Mouse (Mus musculus) heart, adult 18-20 months (tissue): Measurements from ENCODE around the gene Sept3. TPM values are rescaled to one million over a fixed set of nuclear protein-coding genes. Genes with fewer than 3 reads are reported as not detected.
"Not testable (repeated sequence)": the region's sequence is repeated elsewhere in the genome, so short reads cannot be mapped to it uniquely, and the experiment has no call there.

Source experiments
- DNase-seq, 2 experiments: peaks; one replicate each; pipeline ENCODE4 v3.0.0; 2021 to 2022; ENCODE audit warnings: mixed read lengths in 1 of 2
- long read RNA-seq, 2 experiments: library from polyadenylated mRNA; stranded (forward); transcript quantifications; one replicate each; pipeline ENCODE4 v2.0.0; 2021
- total RNA-seq, 2 experiments: library from RNA; stranded (reverse); gene quantifications; 2 replicates each; pipeline ENCODE4 v1.2.3; 2021

The Sept3 gene
- total RNA-seq = 1 to 10 TPM in 1 of 2 experiments, under 1 TPM in 1; 0.62 to 1.1 TPM
- long read RNA-seq, experiment 1 = 0 reads
- long read RNA-seq, experiment 2 = 0 reads

DNA sequence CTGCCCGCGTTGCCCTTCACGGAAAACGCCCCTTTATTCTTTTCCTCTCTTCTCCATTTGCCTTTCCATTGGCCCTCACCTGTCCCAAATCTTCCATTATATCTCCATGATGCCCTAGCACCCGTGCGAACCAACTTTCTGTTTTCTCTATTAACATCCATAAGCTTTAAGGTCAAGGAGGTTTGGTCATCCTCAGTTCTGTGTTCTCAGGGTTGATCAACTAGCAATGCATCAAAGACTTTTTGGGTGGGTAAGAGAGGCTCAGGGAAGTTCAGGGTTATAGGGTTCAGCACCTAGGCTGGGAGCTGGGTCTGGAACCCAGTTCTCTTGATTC is at the start of gene Sept3:
Gene Sept3, plus strand, starts transcription at position 301 of the 334 bp plus-strand sequence.
- DNase-seq = no peak

DNA sequence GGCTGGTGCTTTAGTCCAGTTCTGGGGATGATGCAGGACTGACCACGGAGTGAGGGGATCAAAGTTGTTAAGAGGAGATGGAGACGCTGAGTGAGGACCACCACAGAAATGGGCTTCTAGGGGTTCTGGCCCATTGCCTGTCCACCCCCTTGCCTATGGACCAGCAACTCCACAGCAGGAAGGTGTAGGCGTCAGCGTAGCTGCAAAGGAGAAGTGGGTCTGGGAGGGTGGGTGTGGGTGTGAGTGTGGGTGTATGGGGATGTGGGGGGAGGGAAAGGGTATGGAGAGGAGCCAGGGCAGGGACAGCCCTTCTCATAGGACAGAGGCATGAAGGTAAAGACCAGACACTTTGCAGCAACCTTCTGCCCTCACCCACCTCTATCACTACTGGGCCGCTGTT is 48.9 kb upstream of the Sept3 start:
- DNase-seq = no peak

DNA sequence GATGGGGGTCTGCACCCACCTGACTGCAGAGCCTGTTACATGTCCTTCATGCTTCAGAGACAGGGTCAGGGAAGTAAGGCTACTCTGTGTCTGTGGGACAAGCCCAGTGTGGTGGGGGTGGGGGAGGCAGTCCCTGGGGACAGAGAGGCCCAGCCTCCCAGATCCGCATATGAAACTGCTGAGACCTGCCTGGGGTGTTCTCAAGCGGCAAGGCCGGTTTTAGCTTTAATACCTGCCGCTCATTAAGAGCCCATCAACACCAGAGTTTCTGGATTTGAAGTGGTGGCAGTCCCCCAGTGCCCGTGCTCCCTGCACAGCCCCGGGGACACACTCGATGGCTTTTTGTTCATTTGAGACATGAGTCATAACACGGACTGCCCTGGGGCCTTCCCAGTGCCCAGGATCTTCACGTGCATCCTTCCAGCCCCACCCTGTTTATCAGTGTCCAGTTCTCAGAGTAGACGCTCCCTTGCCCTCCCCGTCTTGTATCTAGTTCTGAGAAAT is 45.1 kb upstream of the Sept3 start:
- DNase-seq = no peak

DNA sequence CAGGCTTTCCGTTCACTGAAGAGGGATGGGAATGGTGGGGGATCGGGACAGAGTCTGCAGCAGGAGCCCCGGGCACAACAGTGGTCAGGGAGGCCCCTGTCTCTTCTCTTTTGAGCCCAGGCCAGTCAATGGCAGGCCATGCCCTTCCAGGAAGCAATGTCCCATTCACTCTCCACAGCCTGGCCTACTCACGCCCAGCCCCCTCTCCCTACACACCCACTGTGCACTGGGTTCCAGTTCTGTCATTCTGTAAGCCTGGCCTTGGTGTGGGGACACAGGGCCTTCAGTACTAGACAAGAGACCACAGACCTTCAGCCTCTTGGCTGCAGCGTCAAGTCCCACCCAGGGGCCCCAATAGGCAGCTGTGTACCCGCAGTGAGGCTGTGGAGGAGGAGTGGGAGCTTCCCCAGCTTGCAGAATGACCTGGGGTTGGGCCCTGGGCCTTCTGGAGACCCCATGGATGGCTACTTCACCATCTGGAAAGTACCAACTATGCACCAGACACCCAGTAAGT is 44.5 kb upstream of the Sept3 start:
- DNase-seq = no peak

DNA sequence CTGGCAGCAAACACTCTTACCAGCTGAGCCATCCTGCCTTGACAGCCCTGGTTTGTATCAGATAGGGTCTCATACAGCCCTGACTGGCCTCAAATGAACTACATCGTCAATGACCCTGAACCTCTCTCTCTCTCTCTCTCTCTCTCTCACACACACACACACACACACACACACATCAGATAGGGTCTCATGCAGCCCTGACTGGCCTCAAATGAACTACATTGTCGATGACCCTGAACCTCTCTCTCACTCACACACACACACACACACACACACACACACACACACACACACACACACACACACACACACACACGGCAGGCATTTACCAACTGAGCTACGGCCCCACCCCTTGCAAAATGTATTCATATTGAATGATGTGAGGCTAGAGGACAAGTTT is 43.6 kb upstream of the Sept3 start:
- DNase-seq = no peak

DNA sequence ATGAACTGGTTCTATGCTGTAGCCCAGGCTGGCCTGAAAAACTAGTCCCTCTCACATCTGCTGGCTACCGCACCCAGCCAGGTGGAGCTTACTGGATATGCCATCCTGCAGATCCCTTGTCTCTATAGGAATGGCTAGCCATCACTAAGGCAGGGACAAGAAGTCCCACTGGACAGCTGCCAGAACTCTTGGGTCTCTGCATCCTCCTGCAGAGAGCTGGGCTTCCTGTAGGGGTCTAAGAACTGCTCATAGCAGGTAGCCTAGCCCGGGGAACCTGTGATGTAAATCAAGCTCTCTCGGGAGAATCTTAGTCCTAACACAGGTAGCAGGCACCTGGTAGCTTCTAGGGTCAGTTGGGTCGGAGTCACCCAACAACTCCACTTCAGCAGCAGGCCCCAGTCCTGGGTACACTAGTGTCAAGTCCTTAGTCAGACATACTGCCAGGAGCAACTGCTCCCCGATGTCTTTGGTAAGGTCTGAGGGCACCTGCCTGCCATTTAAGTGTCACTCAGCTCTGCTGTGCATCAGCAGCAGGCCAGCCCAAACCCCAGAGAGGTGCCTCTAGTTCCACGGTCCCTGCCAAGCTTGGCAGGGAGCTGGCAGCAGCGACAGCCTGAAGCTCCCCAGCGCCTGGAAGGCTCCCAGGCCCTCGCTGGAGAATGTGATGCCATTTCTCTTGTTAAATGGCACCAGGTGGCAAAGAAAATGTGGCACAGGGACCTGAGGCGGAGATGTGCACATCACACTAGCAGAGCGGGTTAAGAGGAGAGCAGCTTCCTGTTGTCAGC is 42.9 kb upstream of the Sept3 start:
- DNase-seq = peak; percentile 28 to 49

DNA sequence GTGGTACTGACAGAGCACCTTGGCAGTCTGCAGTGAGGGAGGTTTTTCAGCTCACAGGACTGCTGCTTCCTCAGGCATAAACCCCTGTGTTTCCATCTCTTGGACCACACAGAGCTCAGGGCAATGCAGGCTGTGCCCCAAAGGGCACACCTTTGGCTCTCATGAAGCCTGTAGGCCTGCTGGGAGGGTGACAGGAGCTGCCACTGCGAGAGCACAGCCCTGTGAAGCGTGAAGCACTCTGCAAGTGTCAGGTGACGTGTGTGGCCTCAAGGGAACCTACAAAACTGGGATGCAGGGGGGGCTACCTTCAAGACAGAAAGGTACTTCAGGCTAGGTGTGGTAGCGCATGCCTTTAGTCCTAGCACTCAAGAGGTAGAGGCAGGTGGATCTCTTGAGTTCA is 42.0 kb upstream of the Sept3 start:
- no peak for DNase-seq

DNA sequence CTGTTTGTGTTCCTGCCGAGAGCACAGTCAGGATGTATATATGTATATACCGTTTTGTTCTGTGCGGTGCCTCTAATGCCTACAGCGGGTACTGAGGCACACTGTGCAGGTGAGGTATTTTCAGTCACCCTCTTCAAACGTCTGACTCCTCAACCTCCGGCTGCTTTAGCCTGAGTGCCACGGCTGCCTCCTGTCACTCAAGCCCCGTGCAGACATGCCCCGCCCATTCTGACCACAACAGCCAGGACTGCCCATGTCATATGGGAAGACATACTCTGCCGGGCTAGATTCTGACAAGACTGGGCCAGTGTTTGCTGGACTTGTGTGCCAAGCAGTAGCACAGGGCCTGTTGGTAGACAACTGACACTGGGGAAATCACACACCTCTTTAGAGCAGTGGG is 39.0 kb upstream of the Sept3 start:
- DNase-seq = no peak

DNA sequence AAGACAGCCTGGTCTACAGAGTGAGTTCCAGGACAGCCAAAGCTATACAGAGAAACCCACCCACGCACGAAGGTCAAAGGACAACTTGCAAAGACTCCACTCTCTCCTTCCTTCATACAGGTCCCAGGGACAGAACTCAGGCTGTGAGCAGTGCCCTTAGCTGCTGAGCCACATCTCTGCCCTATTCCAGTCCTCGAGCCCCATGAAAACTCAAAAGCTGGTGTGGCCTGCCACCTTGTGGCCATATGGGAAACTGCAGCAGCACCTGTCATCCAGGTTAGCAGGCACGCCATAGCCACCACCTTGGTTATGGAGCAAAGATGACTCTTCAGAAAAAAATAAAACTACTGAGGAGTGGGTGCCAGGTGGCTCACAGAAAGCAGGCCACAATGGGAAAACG is 38.1 kb upstream of the Sept3 start:
- peak; percentile 81 to 92 for DNase-seq

DNA sequence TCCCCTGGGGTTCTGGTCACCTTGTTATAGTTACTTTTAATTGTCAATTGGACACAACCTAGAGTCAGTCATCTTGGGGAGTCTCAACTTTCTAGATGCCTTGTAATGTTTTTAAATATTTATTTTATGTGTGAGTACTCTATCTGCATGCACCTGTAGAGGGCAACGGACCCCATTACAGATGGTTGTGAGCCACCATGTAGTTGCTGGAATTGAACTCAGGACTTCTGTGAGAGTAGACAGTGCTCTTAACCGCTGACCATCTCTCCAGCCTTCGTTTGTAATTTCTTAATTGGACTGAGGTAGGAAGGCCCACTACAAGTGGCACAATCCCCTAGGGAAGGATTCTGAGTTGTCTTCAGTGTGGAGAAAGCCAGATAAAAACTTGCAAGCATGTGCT is 31.4 kb upstream of the Sept3 start:
- DNase-seq = no peak

DNA sequence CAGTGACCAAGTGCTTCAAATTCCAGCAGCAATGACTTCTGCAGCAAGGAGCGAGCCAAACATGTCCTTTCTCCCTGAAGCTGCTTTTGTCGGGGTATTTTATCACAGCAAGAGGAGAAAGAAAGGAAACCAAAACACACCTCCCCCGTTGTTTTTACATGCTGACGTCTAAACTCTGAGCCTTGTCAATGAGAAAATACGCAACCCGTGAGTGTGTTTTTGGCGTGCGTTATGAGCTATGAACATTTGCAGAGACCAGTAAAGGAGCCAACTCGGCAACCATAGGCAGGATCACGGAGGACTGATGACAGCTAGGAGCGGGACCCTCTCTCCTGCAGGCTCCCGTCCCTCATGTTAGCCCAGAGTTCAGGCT is 31.0 kb upstream of the Sept3 start:
- no peak for DNase-seq

DNA sequence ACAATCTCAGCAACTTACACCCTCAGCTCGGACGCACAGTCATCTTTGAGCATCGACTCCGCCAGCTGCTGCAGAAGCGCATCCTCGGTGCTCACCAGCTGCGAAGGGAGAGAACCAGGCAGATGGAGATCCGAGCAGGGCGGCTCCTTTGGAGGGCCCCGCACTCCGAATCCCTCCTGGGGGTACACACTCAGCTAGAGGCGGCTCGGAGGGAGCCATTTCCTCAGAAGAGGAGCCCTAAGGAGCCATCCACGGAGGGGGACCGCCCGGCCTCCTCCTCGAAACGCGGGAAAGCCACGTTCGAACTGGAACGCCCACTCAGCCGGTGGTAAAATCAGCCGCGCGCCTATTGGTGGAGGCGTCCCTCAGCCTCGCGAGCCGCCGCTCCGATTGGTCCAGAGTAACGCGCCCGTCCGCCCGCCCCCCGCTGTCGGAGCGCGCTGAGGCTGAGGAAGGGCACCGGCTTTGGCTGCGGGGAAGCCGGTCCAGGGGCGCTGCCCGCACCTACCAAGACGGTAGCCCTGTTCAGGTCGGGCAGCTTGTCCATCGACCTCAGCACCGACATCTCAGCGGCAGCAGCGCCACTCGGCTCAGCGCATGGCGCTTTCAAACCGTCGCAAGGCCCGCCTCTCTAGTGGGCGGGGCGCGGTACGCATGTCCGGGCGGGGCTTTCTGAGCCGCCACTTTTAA is 30.4 kb upstream of the Sept3 start, which contains the start of gene Cenpm:
Gene Cenpm, minus strand, starts transcription at position 634 of the 690 bp plus-strand sequence.
- DNase-seq = peak; percentile 94 to 96

DNA sequence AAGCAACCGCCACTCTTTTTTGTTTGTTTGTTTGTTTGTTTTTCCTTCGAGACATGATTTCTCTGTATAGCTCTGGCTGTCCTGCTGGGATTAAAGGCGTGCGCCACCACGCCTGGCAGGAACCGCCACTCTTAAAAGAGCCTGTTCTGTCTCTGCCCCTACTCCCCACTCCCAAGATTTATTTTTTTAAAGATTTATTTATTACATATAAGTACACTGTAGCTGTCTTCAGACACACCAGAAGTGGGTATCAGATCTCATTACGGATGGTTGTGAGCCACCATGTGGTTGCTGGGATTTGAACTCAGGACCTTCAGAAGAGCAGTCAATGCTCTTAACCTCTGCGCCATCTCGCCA is 29.9 kb upstream of the Sept3 start:
- not testable (repeated sequence) for DNase-seq

DNA sequence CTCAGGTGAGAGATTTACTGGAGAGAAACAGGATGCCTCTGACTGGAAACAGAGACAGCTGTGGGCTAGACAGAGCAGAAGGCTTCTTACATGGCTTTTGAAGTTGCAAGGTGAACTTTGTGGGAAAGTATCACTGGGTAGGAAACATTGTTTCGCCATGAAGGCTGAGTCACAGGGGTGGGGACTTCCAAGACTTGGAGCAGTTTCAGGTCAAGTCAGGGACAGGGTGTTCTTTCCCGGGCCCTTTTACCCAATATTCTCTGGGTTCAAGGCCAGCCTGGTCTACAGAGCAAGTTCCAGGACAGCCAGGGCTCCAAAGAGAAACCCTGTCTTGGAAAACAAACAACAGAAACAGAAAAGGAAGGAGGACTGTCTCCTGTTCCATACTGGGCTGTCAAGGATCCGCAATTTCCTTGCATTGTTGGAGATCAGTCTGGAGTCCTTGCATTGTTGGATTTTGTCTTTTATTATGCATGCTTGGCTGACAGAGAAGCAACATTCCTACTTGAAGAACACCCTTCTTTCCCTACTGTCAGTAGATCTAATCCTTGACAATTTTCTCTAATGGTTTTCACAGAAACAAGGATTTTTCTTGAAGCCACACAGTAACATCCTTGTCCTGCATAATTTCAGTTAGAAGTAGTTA is 27.4 kb upstream of the Sept3 start:
- DNase-seq = no peak

DNA sequence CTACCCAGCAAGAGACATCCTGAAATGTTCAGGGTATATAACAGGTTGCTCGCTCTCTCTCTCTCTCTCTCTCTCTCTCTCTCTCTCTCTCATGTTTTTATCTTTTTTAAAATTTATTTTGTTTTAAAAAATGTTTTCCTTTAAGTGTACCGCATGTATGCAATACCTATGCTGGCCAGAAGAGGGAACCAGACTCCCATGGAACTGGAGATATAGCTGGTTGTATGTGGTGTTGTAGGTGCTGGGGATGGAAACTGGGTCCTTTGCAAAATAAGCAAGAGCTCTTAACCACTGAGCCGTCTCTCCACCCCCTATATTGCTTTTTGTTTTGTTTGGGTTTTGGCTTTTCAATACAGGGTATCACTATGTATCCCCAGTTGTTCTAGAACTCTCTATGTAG is 23.1 kb upstream of the Sept3 start:
- DNase-seq = no peak

DNA sequence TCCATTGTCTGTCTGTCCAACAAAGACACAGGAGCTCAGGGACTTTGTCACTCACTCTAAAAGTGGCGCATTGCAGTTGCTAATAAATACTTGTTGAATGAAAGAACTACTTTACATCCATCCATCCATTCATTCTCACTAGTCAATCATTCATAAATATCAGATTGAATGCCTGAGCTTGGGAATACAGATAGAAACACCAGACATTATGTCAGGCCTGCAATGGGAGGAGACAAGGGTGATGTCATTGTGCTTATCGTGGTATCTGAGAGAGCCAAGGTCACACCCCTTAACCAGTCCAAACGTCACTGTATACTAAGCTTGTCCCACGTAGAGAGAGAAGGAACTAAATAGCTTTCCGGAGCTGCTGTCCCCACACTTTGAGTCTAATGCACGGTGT is 22.6 kb upstream of the Sept3 start, which contains the start of gene 1500009C09Rik:
Gene 1500009C09Rik, plus strand, starts transcription at position 301 of the 400 bp plus-strand sequence.
- DNase-seq = no peak

DNA sequence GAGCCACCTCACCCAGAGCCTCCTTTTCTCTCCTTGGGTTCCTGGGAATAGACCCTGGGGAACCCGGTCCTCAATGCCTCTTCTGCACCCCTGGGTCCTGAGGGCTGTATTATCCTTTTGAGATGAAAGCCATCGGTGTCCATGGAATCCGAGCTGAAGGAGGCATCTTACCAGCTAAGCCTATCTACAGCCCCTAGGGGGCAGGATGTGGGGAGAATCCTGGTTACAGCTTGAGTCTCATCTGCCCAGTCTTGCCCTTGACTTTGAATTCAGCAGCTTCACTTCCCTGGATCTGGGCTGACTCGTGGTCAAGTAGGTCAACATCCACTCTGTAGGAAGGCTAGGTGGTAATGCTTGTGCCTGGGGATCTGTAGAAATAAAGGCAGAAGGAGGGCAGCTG is 19.4 kb upstream of the Sept3 start:
- no peak for DNase-seq

DNA sequence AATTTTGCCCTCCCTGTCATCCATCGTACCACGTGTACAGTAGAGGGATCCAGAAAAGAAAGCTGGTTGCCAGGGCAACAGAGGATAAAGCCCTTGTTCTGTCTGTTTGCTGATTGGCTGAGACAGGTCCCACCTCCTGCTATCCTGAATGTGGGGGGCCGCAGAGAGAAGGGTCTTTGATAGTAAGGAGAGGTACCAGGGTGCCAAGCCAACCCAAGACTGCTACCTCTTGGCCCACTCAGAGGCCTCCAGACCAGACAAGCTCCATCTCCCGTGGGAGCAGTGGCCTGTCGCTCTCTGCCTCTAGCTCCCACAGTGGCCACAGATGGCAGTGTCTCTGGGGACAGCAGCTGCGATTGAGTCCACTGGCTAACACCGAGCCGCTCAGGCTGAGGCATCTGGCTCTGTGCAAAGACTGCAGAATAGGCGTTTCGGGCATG is 18.7 kb upstream of the Sept3 start:
- DNase-seq = no peak

DNA sequence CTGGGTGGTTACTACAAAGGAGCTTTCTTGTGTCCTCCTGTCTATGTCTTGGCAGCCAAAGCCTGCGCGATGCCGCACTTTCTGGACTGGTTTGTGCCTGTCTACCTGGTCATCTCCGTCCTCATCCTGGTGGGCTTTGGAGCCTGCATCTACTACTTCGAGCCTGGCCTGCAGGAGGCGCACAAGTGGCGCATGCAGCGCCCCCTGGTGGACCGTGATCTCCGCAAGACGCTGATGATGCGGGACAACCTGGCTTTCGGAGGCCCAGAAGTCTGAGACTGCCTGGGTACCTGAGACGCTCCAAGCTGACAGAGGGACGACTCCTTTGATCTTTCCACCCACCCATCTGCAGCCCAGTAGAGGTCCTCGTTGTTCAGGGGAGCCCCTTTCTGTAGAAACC is 15.2 kb upstream of the Sept3 start:
- peak; percentile 13 to 49 for DNase-seq

DNA sequence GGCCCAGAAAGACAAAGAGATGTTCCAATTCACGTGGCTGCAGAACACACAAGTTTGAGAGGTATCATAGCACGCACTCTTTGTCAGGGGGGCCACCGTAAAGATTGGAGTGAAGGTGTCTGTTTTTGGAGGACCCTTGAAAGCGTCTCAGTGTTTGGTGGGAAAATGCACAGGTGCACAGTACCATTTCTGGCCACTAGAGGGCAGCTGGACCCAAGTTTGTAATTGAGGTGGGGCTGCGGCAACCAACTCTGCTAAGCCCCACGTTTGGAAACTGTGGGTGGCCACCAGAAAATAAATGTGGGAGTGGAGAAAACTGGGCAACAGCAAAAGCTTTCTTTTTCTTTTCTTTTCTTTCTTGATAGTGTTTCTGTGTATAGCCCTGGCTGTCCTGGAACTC is 8.3 kb upstream of the Sept3 start:
- DNase-seq = peak; percentile 40 to 86

DNA sequence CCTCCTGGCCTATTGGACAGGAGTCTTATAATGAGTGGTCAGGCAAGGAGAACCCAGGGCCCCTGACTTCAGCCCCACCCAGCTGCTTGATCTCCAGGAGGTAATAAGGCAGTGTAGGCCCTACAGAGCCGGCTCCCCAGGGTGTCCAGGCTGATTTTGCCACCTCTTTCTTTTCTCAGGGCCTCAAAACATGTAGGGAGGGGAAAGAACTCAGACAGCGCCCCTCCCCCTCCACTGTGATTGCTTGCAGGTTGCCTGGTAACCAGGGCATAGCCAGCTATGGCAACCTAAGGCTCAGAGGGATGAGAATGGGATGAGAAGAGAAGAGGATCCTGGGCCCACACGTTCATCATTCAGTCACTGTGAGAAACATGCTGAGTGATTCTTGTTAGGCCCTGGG is 6.5 kb upstream of the Sept3 start:
- DNase-seq = no peak

DNA sequence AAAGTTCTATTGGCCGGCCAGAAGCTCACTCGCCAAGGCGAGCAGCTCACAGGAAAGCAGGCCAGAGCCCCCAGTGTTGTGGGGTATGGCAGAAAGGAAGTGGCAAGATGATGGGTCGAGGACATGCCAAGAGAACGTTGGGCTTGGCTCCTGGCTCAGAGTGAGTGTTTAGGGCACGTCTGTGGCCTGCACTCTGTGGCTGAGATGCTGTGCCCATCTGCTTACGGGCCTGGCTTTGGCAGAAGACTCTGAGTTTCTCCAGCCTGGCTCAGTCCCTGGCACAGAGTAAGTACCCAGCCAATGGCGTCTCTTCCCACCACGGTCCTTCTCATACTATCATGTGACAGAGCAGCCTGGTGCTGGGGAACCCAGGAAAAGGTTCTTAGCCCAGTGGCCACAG is 5.9 kb upstream of the Sept3 start:
- no peak for DNase-seq

DNA sequence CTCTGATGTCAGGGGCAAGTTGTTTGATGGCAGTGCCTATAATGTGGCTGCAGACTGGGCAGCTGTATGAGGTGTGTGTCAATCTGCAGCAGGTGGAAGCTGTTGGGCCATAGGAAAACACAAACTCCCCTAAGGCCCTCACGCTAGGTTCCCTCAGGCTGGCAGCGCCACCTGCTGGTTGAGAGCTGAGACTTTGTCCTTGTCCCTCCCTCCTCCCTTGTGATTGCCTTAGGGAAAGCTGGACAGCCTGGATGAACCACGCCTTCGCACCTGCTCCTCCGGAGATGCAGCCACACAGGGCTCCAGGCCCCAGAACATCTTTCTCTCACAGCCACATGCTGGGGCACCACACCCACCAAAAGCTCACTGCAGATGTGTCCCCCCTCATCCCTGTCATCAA is 3.5 kb upstream of the Sept3 start:
- DNase-seq = peak; percentile 20 to 72
